Mouse (Mus musculus) ES-E14 (cell line): ENCODE measurements at regions not wholly inside any gene's neighbourhood (a gene's known extent, or its start where the extent isn't known, plus 50 kb on each side); places are given as distances from the start of the nearest gene placed in this dataset.

Experiments used
- CHD2 ChIP-seq: IDR thresholded peaks from 2 replicates; pipeline ENCODE4 v1.6.1; 2014; ENCODE audit warnings: mild to moderate bottlenecking, low read depth, low read length, inconsistent platforms
- MAFK ChIP-seq: IDR thresholded peaks from 2 replicates; pipeline ENCODE4 v1.6.1; 2014; ENCODE audit warnings: mild to moderate bottlenecking, low read depth, low read length, inconsistent platforms; ENCODE audit not compliant: insufficient read depth

DNA sequence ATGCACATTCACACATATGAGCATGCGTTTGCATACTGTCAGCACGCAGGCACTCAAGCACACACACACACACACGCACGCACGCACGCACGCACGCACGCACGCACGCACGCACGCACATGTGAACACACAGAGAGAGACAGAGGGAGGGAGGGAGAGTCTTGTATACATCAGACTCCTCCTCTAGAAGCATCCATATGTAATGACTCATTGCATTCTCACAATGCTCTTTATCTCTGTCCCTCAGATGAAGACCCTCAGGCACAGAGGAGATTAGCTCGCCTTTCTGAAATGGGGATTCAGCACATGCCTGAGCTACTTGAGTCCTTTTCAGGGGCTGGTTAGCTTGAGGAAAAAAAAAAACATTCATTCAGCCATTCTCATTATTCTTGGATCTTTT, 79.6 kb upstream of the 1700025G04Rik start:
- TF ChIP-seq MAFK (no peak), CHD2 (no peak)
